Mouse (Mus musculus) kidney, embryonic 15.5 days (tissue): ENCODE results near the gene Prkar1a. TPM values are rescaled to one million over a fixed set of nuclear protein-coding genes. Genes with fewer than 3 reads are reported as not detected.

Source experiments
- ATAC-seq: fragments of 200-750 bp; cut with Nextera tagmentation; replicated peaks from 2 replicates; pipeline ENCODE4 v1.8.0; 2017; ENCODE audit warnings: moderate TSS enrichment; ENCODE audit not compliant: low FRiP score
- H3K27ac ChIP-seq: fragments of 300-500 bp; sonication (generic); 2 replicates; pipeline ENCODE4 v1.5.1; 2015; ENCODE audit warnings: mild to moderate bottlenecking, inconsistent platforms
- H3K27me3 ChIP-seq: fragments of 300-500 bp; sonication (generic); 2 replicates; pipeline ENCODE4 v1.6.1; 2015; ENCODE audit warnings: inconsistent platforms
- H3K36me3 ChIP-seq: fragments of 300-500 bp; sonication (generic); 2 replicates; pipeline ENCODE4 v1.6.1; 2015; ENCODE audit warnings: inconsistent platforms
- H3K4me1 ChIP-seq: fragments of 300-500 bp; sonication (generic); 2 replicates; pipeline ENCODE4 v1.6.1; 2015; ENCODE audit warnings: inconsistent platforms
- H3K4me2 ChIP-seq: fragments of 300-500 bp; sonication (generic); 2 replicates; pipeline ENCODE4 v1.6.1; 2015; ENCODE audit warnings: moderate library complexity, mild to moderate bottlenecking, inconsistent platforms
- H3K4me3 ChIP-seq: fragments of 300-500 bp; sonication (generic); replicated peaks from 2 replicates; pipeline ENCODE4 v1.5.1; 2015; ENCODE audit warnings: mild to moderate bottlenecking, inconsistent platforms
- H3K9ac ChIP-seq: fragments of 300-500 bp; sonication (generic); 2 replicates; pipeline ENCODE4 v1.6.1; 2015; ENCODE audit warnings: mild to moderate bottlenecking, inconsistent platforms
- H3K9me3 ChIP-seq: fragments of 300-500 bp; sonication (generic); replicated peaks from 2 replicates; pipeline ENCODE4 v1.6.1; 2016; ENCODE audit warnings: inconsistent platforms
- WGBS: fragments of 180-500 bp; shearing (Covaris S2); methylation state at CpG from one replicate; pipeline ENCODE4 v1.1.7; 2015; ENCODE audit warnings: mixed read lengths; 5-methylcytosine and 5-hydroxymethylcytosine counted together
- polyA plus RNA-seq: library from polyadenylated mRNA; unstranded; fragments of >200 nt; fragmentation: Nextera tagmentation; extraction: Ambion mirVana; gene quantifications from 2 replicates; pipeline ENCODE4 v1.2.1, GENCODE M21; 2015

Gene Prkar1a
- polyA plus RNA-seq, 1 experiment from 2014 or later = 354 TPM

- Histone ChIP-seq H3K27me3 (peaks cover 29% of the 10 kb centered on the region), H3K36me3 (no peaks in the 10 kb centered on the region), H3K4me1 (peaks cover 19% of the 10 kb centered on the region), H3K4me3 (no peak overlapping the region), H3K27ac (no peak overlapping the region), H3K4me2 (no peak overlapping the region), H3K9ac (no peak overlapping the region), H3K9me3 (no peaks in the 10 kb centered on the region)
- no peak for ATAC-seq
- WGBS = 84% methylated on average over 5 of the region's 5 CpGs
Observed at GRCm38 (mm10) chr11:109717448-109717847, 68.2 kb downstream of the Prkar1a start.

- H3K27ac ChIP-seq = no peak overlapping the region
- no peaks in the 10 kb centered on the region for H3K36me3 ChIP-seq
- H3K9ac ChIP-seq = no peak overlapping the region
- peaks cover 23% of the 10 kb centered on the region for H3K4me1 ChIP-seq
- H3K27me3 ChIP-seq = peaks cover 32% of the 10 kb centered on the region
- no peak overlapping the region for H3K4me3 ChIP-seq
- 90% methylated on average over 15 of the region's 15 CpGs for WGBS
- no peak for ATAC-seq
- H3K9me3 ChIP-seq = no peaks in the 10 kb centered on the region
- H3K4me2 ChIP-seq = no peak overlapping the region
Observed at GRCm38 (mm10) chr11:109717966-109718895, 69.0 kb downstream of the Prkar1a start.

Other genes starting within 250 kb of the Prkar1a start
- not detected in 2 replicates for gene 9930022D16Rik, start 235.5 kb upstream of the Prkar1a start, polyA plus RNA-seq
- gene Amz2, start 223.5 kb upstream of the Prkar1a start, polyA plus RNA-seq = 37.1 and 44.6 TPM in 2 replicates
- 4.7 and 5.4 TPM in 2 replicates for gene Arsg, start 176.0 kb upstream of the Prkar1a start, polyA plus RNA-seq
- gene Slc16a6, start 175.8 kb upstream of the Prkar1a start, polyA plus RNA-seq = 8.8 and 10.5 TPM in 2 replicates
- gene Wipi1, start 37.4 kb upstream of the Prkar1a start, polyA plus RNA-seq = 35.0 and 35.5 TPM in 2 replicates
- 2.3 and 2.5 TPM in 2 replicates for gene Fam20a, start 72.9 kb downstream of the Prkar1a start, polyA plus RNA-seq
- gene 1700012B07Rik, start 178.6 kb downstream of the Prkar1a start, polyA plus RNA-seq = not detected in 2 replicates